Mouse (Mus musculus): ENCODE results near the gene Pi4k2a. TPM values are rescaled to one million over a fixed set of nuclear protein-coding genes. Genes with fewer than 3 reads are reported as not detected.
A peak's percentile ranks its signal among the peaks of the same experiment; 100 is the strongest.

Pi4k2a gene
- polyA plus RNA-seq, 1 experiment from 2014 or later = 28.2 TPM

GRCm38 (mm10) chr19:42157493-42158237 is 67.4 kb downstream of the Pi4k2a start:
- Histone ChIP-seq H3K4me1 (ENCODE audit: control insufficient read depth, insufficient read depth, low read length) (no peaks in the 10 kb centered on the region), H3K36me3 (ENCODE audit: control insufficient read depth, insufficient read depth, low read length) (no peaks in the 10 kb centered on the region), H3K27me3 (replicated peaks; ENCODE audit: control insufficient read depth, insufficient read depth, low read length) (no peaks in the 10 kb centered on the region), H3K4me3 (ENCODE audit: low read depth, low read length) (no peak overlapping the region), H3K9ac (ENCODE audit: low read depth, low read length) (no peak overlapping the region), H3K9me3 (ENCODE audit: control insufficient read depth, low read length) (no peaks in the 10 kb centered on the region), H3K27ac (replicated peaks; ENCODE audit: low read depth, low read length) (no peak overlapping the region), H3K4me2 (ENCODE audit: low read depth, low read length) (no peak overlapping the region)
- 47% methylated on average over 11 of the region's 12 CpGs for WGBS
- peak; percentile 41; the same call in 1 of the 2 replicates for ATAC-seq (ENCODE audit: low read depth)
- no peak for DNase-seq (ENCODE audit: low spot score)

DNA sequence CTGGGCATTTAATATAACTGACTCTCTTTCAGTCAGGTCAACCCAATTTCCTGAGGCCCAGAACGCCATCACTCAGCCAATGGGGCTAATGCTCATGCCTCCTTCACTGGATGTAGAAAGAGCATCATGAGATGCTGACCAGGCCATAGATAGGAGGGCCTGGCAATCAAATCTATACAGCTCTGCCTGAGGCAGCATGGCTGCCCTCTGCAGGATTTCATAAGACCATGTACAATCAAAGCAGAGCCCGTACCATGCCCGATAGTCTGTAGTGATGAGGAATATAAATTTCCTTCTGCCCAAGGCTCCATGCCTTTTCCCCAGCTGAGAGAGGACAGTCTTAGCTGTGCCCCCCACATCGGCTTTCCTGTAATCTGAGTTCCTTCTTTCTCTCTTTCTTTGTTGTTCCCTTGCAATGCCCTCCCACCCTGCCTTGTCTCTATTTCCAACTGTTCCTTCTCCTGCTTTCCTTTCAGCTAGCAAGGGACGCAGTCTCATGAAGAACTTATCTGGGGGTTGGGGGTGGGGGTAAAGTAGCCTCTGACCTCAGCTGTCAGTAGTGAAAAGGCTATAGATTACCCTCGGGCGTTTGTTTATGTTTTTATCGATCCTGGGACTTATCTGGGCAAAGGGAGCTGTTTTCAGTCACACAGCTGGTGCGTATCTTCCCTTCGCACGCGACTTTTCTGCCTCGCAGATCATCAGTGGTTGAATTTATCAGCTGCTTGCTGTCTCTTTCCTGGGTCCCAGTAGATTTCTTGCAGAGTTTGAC is 68.2 kb downstream of the Pi4k2a start:
- Histone ChIP-seq H3K27me3 (replicated peaks; ENCODE audit: control insufficient read depth, insufficient read depth, low read length) (no peaks in the 10 kb centered on the region), H3K4me3 (ENCODE audit: low read depth, low read length) (no peak overlapping the region), H3K36me3 (ENCODE audit: control insufficient read depth, insufficient read depth, low read length) (no peaks in the 10 kb centered on the region), H3K27ac (replicated peaks; ENCODE audit: low read depth, low read length) (no peak overlapping the region), H3K9me3 (ENCODE audit: control insufficient read depth, low read length) (no peaks in the 10 kb centered on the region), H3K4me2 (ENCODE audit: low read depth, low read length) (no peak overlapping the region), H3K4me1 (ENCODE audit: control insufficient read depth, insufficient read depth, low read length) (no peaks in the 10 kb centered on the region), H3K9ac (ENCODE audit: low read depth, low read length) (0 out of 2 replicates have a peak overlapping the region, but pooled peaks have one; percentile 14)
- ATAC-seq (ENCODE audit: low read depth) (peak; percentile 50; the same call in 1 of the 2 replicates), DNase-seq (ENCODE audit: low spot score) (no peak)
- 42% methylated on average over 13 of the region's 13 CpGs for WGBS

- Histone ChIP-seq H3K4me3 (ENCODE audit: low read depth, low read length) (no peak within 1 kb of the TSS), H3K4me1 (ENCODE audit: control insufficient read depth, insufficient read depth, low read length) (no peaks in the 10 kb centered on the region), H3K27ac (replicated peaks; ENCODE audit: low read depth, low read length) (no peak within 1 kb of the TSS), H3K27me3 (replicated peaks; ENCODE audit: control insufficient read depth, insufficient read depth, low read length) (0 out of 2 replicates have a peak, but pooled peaks cover 3% of the 10 kb centered on the region), H3K9ac (ENCODE audit: low read depth, low read length) (no peak within 1 kb of the TSS), H3K36me3 (ENCODE audit: control insufficient read depth, insufficient read depth, low read length) (no peaks in the 10 kb centered on the region), H3K4me2 (ENCODE audit: low read depth, low read length) (no peak within 1 kb of the TSS), H3K9me3 (ENCODE audit: control insufficient read depth, low read length) (no peaks in the 10 kb centered on the region)
- WGBS = 75% methylated on average over 5 of the region's 5 CpGs
- no peak for DNase-seq (ENCODE audit: low spot score)
- ATAC-seq (ENCODE audit: low read depth) = no peak
Observed at GRCm38 (mm10) chr19:42163764-42164163, 73.5 kb downstream of the Pi4k2a start, which contains the start of gene Zfyve27. Gene Zfyve27 (plus strand): TSS chr19:42163951.

DNA sequence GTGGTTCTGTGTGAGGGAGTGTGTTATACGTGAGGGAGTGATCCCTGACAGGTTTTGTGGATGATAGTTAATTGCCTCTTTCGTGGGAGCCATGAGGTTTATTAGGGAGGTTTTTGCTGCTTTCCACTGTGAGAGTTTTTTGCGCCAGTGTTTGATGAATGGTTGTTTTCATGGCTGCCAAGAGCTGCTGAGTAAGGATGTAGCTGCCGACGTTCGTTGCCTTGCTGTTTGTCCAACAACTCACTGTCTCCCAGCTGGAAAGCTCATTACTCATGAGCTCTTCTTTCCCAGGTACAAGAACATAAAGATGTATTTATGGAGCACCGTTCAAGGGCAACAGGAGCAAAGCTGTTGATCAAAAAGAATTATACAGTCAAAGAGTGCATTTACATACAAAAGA is 73.9 kb downstream of the Pi4k2a start:
- H3K9me3 ChIP-seq (ENCODE audit: control insufficient read depth, low read length) = no peaks in the 10 kb centered on the region
- H3K4me3 ChIP-seq (ENCODE audit: low read depth, low read length) = no peak overlapping the region
- 0 out of 2 replicates have a peak, but pooled peaks cover 5% of the 10 kb centered on the region for H3K27me3 ChIP-seq (replicated peaks; ENCODE audit: control insufficient read depth, insufficient read depth, low read length)
- DNase-seq (ENCODE audit: low spot score) (no peak), ATAC-seq (ENCODE audit: low read depth) (no peak)
- no peaks in the 10 kb centered on the region for H3K4me1 ChIP-seq (ENCODE audit: control insufficient read depth, insufficient read depth, low read length)
- H3K36me3 ChIP-seq (ENCODE audit: control insufficient read depth, insufficient read depth, low read length) = no peaks in the 10 kb centered on the region
- no peak overlapping the region for H3K27ac ChIP-seq (replicated peaks; ENCODE audit: low read depth, low read length)
- 53% methylated on average over 7 of the region's 7 CpGs for WGBS
- H3K9ac ChIP-seq (ENCODE audit: low read depth, low read length) = no peak overlapping the region
- H3K4me2 ChIP-seq (ENCODE audit: low read depth, low read length) = no peak overlapping the region

GRCm38 (mm10) chr19:42166130-42166529 is 75.9 kb downstream of the Pi4k2a start:
- Histone ChIP-seq H3K9ac (ENCODE audit: low read depth, low read length) (no peak overlapping the region), H3K4me3 (ENCODE audit: low read depth, low read length) (peak overlapping the region; percentile 7; the same call in 1 of the 2 replicates), H3K4me1 (ENCODE audit: control insufficient read depth, insufficient read depth, low read length) (peaks cover 3% of the 10 kb centered on the region), H3K9me3 (ENCODE audit: control insufficient read depth, low read length) (no peaks in the 10 kb centered on the region), H3K27ac (replicated peaks; ENCODE audit: low read depth, low read length) (no peak overlapping the region), H3K27me3 (replicated peaks; ENCODE audit: control insufficient read depth, insufficient read depth, low read length) (0 out of 2 replicates have a peak, but pooled peaks cover 5% of the 10 kb centered on the region), H3K36me3 (ENCODE audit: control insufficient read depth, insufficient read depth, low read length) (no peaks in the 10 kb centered on the region), H3K4me2 (ENCODE audit: low read depth, low read length) (peak overlapping the region; percentile 40)
- 4% methylated on average over 12 of the region's 12 CpGs for WGBS
- peak; percentile 85 for DNase-seq (ENCODE audit: low spot score)
- peak; percentile 15; the same call in 1 of the 2 replicates for ATAC-seq (ENCODE audit: low read depth)

DNA sequence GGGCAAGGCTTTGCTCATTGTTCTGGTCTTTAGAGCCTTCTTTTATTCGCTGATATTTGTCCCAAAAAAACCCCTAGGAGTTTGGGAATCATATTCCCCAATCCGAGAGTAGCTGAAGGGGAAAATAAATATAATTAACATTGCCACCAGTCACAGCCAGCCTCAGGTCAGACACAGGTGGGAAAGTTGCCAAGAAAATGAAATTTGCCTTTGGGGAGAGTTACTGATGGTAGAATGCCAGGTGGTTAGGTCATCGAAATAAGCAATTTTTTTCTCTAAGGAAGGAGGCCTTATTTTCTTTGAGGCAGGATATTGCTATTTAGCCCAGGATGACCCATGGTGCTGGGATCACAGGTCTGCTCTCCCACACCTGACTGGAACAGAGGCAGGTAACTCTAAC is 76.5 kb downstream of the Pi4k2a start:
- H3K9ac ChIP-seq (ENCODE audit: low read depth, low read length) = no peak overlapping the region
- DNase-seq (ENCODE audit: low spot score) (no peak), ATAC-seq (ENCODE audit: low read depth) (no peak)
- no peaks in the 10 kb centered on the region for H3K36me3 ChIP-seq (ENCODE audit: control insufficient read depth, insufficient read depth, low read length)
- no peak overlapping the region for H3K4me3 ChIP-seq (ENCODE audit: low read depth, low read length)
- no peak overlapping the region for H3K27ac ChIP-seq (replicated peaks; ENCODE audit: low read depth, low read length)
- no peak overlapping the region for H3K4me2 ChIP-seq (ENCODE audit: low read depth, low read length)
- H3K27me3 ChIP-seq (replicated peaks; ENCODE audit: control insufficient read depth, insufficient read depth, low read length) = 0 out of 2 replicates have a peak, but pooled peaks cover 5% of the 10 kb centered on the region
- peaks cover 8% of the 10 kb centered on the region for H3K4me1 ChIP-seq (ENCODE audit: control insufficient read depth, insufficient read depth, low read length)
- H3K9me3 ChIP-seq (ENCODE audit: control insufficient read depth, low read length) = no peaks in the 10 kb centered on the region
- 39% methylated on average over 3 of the region's 3 CpGs for WGBS

DNA sequence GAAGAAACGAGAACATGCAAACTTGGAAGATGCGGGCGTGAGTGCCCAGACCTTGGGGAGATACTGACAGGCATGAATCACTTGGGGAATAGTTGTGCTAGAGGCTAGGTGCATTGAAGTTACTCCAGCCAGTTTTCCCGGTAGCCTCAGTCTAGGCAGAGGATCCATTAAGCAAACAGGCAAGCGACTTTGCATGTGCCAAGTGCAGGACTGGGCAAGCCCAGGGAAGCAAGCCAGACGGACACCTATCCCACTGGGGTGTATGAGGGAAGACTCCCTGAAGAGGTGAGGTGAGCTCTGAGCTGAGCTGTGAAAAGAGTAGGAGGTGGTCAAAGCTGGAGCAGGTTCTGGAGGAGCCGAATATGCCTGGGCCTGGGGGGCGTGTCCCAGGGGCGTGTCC is 77.2 kb downstream of the Pi4k2a start:
- Histone ChIP-seq H3K4me1 (ENCODE audit: control insufficient read depth, insufficient read depth, low read length) (peaks cover 8% of the 10 kb centered on the region), H3K4me2 (ENCODE audit: low read depth, low read length) (no peak overlapping the region), H3K36me3 (ENCODE audit: control insufficient read depth, insufficient read depth, low read length) (no peaks in the 10 kb centered on the region), H3K9ac (ENCODE audit: low read depth, low read length) (no peak overlapping the region), H3K9me3 (ENCODE audit: control insufficient read depth, low read length) (no peaks in the 10 kb centered on the region), H3K27me3 (replicated peaks; ENCODE audit: control insufficient read depth, insufficient read depth, low read length) (0 out of 2 replicates have a peak, but pooled peaks cover 5% of the 10 kb centered on the region), H3K27ac (replicated peaks; ENCODE audit: low read depth, low read length) (no peak overlapping the region), H3K4me3 (ENCODE audit: low read depth, low read length) (no peak overlapping the region)
- no peak for DNase-seq (ENCODE audit: low spot score)
- WGBS = 58% methylated on average over 9 of the region's 9 CpGs
- ATAC-seq (ENCODE audit: low read depth) = no peak

- DNase-seq (ENCODE audit: low spot score) (peak; percentile 52), ATAC-seq (ENCODE audit: low read depth) (peak; percentile 13; the same call in 1 of the 2 replicates)
- no peak overlapping the region for H3K27ac ChIP-seq (replicated peaks; ENCODE audit: low read depth, low read length)
- no peak overlapping the region for H3K4me2 ChIP-seq (ENCODE audit: low read depth, low read length)
- 72% methylated on average over 10 of the region's 10 CpGs for WGBS
- H3K4me3 ChIP-seq (ENCODE audit: low read depth, low read length) = no peak overlapping the region
- peaks cover 8% of the 10 kb centered on the region for H3K4me1 ChIP-seq (ENCODE audit: control insufficient read depth, insufficient read depth, low read length)
- no peaks in the 10 kb centered on the region for H3K9me3 ChIP-seq (ENCODE audit: control insufficient read depth, low read length)
- H3K36me3 ChIP-seq (ENCODE audit: control insufficient read depth, insufficient read depth, low read length) = no peaks in the 10 kb centered on the region
- 0 out of 2 replicates have a peak, but pooled peaks cover 5% of the 10 kb centered on the region for H3K27me3 ChIP-seq (replicated peaks; ENCODE audit: control insufficient read depth, insufficient read depth, low read length)
- H3K9ac ChIP-seq (ENCODE audit: low read depth, low read length) = no peak overlapping the region
Observed at GRCm38 (mm10) chr19:42169322-42169975, 79.2 kb downstream of the Pi4k2a start.
